Mouse (Mus musculus) intestine, postnatal 0 days (tissue): Measurements from ENCODE around the gene Klc1. TPM values are rescaled to one million over a fixed set of nuclear protein-coding genes. Genes with fewer than 3 reads are reported as not detected.
A peak's percentile ranks its signal among the peaks of the same experiment; 100 is the strongest.
"Not testable (repeated sequence)": the region's sequence is repeated elsewhere in the genome, so short reads cannot be mapped to it uniquely, and the experiment has no call there.

Experiments used
- ATAC-seq: fragments of 200-750 bp; cut with Nextera tagmentation; 2 replicates; pipeline ENCODE4 v1.8.0; 2017; ENCODE audit warnings: mild to moderate bottlenecking, moderate TSS enrichment, moderate library complexity
- H3K27ac ChIP-seq: fragments of 300-500 bp; sonication (generic); 2 replicates; pipeline ENCODE4 v1.5.1; 2014; ENCODE audit warnings: mild to moderate bottlenecking, low read depth, low read length, moderate library complexity
- H3K27me3 ChIP-seq: fragments of 300-500 bp; sonication (generic); replicated peaks from 2 replicates; pipeline ENCODE4 v1.6.1; 2014; ENCODE audit warnings: low read length, mixed read lengths; ENCODE audit not compliant: control insufficient read depth, insufficient read depth
- H3K36me3 ChIP-seq: fragments of 300-500 bp; sonication (generic); 2 replicates; pipeline ENCODE4 v1.6.1; 2014; ENCODE audit warnings: mild to moderate bottlenecking, moderate library complexity; ENCODE audit not compliant: control insufficient read depth, insufficient read depth
- H3K4me1 ChIP-seq: fragments of 300-500 bp; sonication (generic); replicated peaks from 2 replicates; pipeline ENCODE4 v1.6.1; 2014; ENCODE audit warnings: antibody characterized with exemption, low read length, mixed read lengths; ENCODE audit not compliant: control insufficient read depth, insufficient read depth
- H3K4me2 ChIP-seq: fragments of 300-500 bp; sonication (generic); replicated peaks from 2 replicates; pipeline ENCODE4 v1.6.1; 2014; ENCODE audit warnings: low read depth, mild to moderate bottlenecking, moderate library complexity
- H3K4me3 ChIP-seq: fragments of 300-500 bp; sonication (generic); 2 replicates; pipeline ENCODE4 v1.5.1; 2014; ENCODE audit warnings: low read depth, low read length
- H3K9ac ChIP-seq: fragments of 300-500 bp; sonication (generic); 2 replicates; pipeline ENCODE4 v1.6.1; 2014; ENCODE audit warnings: mild to moderate bottlenecking, low read depth, low read length
- H3K9me3 ChIP-seq: fragments of 300-500 bp; sonication (generic); 2 replicates; pipeline ENCODE4 v1.6.1; 2016; ENCODE audit warnings: mixed run types; ENCODE audit not compliant: control insufficient read depth
- CTCF ChIP-seq: sonication (generic); IDR thresholded peaks from 2 replicates; pipeline ENCODE4 v1.5.1; 2016; ENCODE audit warnings: low read depth, mild to moderate bottlenecking, control low read depth, antibody characterized with exemption, moderate library complexity
- WGBS: fragments of 180-500 bp; shearing (Covaris S2); extraction: QIAGEN DNeasy Blood & Tissue Kit; methylation state at CpG from one replicate; pipeline ENCODE4 v1.1.7; 2014; 5-methylcytosine and 5-hydroxymethylcytosine counted together
- polyA plus RNA-seq: library from polyadenylated mRNA; unstranded; fragments of >200 nt; fragmentation: Nextera tagmentation; extraction: Ambion mirVana; gene quantifications from 2 replicates; pipeline ENCODE4 v1.2.1, GENCODE M21; 2015

Gene Klc1
- polyA plus RNA-seq, 1 experiment from 2014 or later, result 42.9 TPM

GRCm38 (mm10) chr12:111727956-111728355 lies 30.7 kb upstream of the Klc1 start:
- no peaks in the 10 kb centered on the region for H3K27me3 ChIP-seq
- TF ChIP-seq CTCF, result no peak
- WGBS, result 55% methylated on average over 1 of the region's 1 CpGs
- H3K9me3 ChIP-seq, result no peaks in the 10 kb centered on the region
- H3K4me3 ChIP-seq, result no peak overlapping the region
- peaks cover 45% of the 10 kb centered on the region for H3K36me3 ChIP-seq
- H3K4me2 ChIP-seq, result no peak overlapping the region
- no peak for ATAC-seq
- no peak overlapping the region for H3K27ac ChIP-seq
- H3K4me1 ChIP-seq, result no peaks in the 10 kb centered on the region
- H3K9ac ChIP-seq, result no peak overlapping the region

- Histone ChIP-seq H3K27ac (no peak overlapping the region), H3K27me3 (no peaks in the 10 kb centered on the region), H3K4me3 (no peak overlapping the region), H3K4me1 (no peaks in the 10 kb centered on the region), H3K4me2 (no peak overlapping the region), H3K36me3 (peaks cover 31% of the 10 kb centered on the region), H3K9ac (no peak overlapping the region), H3K9me3 (no peaks in the 10 kb centered on the region)
- 29% methylated on average over 30 of the region's 30 CpGs for WGBS
- ATAC-seq, result peak; percentile 78
- TF ChIP-seq CTCF, result peak; percentile 99
Measured at GRCm38 (mm10) chr12:111731822-111732807, 26.5 kb upstream of the Klc1 start.

- Histone ChIP-seq H3K36me3 (peaks cover 23% of the 10 kb centered on the region), H3K4me3 (no peak overlapping the region), H3K4me1 (no peaks in the 10 kb centered on the region), H3K27ac (no peak overlapping the region), H3K27me3 (no peaks in the 10 kb centered on the region), H3K9me3 (no peaks in the 10 kb centered on the region), H3K9ac (0 out of 2 replicates have a peak overlapping the region, but pooled peaks have one; percentile 7), H3K4me2 (no peak overlapping the region)
- ATAC-seq, result 0 out of 2 replicates have a peak, but pooled peaks have one; percentile 5
- WGBS, result 65% methylated on average over 5 of the region's 5 CpGs
- TF ChIP-seq CTCF, result no peak
Measured at GRCm38 (mm10) chr12:111732921-111733320, 25.7 kb upstream of the Klc1 start.

- WGBS, result 88% methylated on average over 3 of the region's 3 CpGs
- H3K4me1 ChIP-seq, result no peaks in the 10 kb centered on the region
- no peak overlapping the region for H3K4me2 ChIP-seq
- peaks cover 12% of the 10 kb centered on the region for H3K36me3 ChIP-seq
- ATAC-seq, result no peak
- H3K9ac ChIP-seq, result no peak overlapping the region
- H3K9me3 ChIP-seq, result no peaks in the 10 kb centered on the region
- no peak for TF ChIP-seq CTCF
- no peaks in the 10 kb centered on the region for H3K27me3 ChIP-seq
- H3K4me3 ChIP-seq, result no peak overlapping the region
- no peak overlapping the region for H3K27ac ChIP-seq
Measured at GRCm38 (mm10) chr12:111734912-111735311, 23.7 kb upstream of the Klc1 start.

GRCm38 (mm10) chr12:111736676-111737075 lies 22.0 kb upstream of the Klc1 start:
- 79% methylated on average over 8 of the region's 8 CpGs for whole genome bisulfite sequencing
- H3K9ac ChIP-seq, ATAC-seq: not testable (repeated sequence)

GRCm38 (mm10) chr12:111737370-111737769 lies 21.3 kb upstream of the Klc1 start:
- H3K9me3 ChIP-seq, result no peaks in the 10 kb centered on the region
- no peak overlapping the region for H3K27ac ChIP-seq
- no peak overlapping the region for H3K4me3 ChIP-seq
- no peak overlapping the region for H3K9ac ChIP-seq
- 0 out of 2 replicates have a peak, but pooled peaks cover 4% of the 10 kb centered on the region for H3K36me3 ChIP-seq
- H3K27me3 ChIP-seq, result no peaks in the 10 kb centered on the region
- WGBS, result 66% methylated on average over 9 of the region's 9 CpGs
- no peaks in the 10 kb centered on the region for H3K4me1 ChIP-seq
- H3K4me2 ChIP-seq, result no peak overlapping the region
- TF ChIP-seq CTCF, result no peak
- no peak for ATAC-seq

More at GRCm38 (mm10) chr12:111736676-111737075, 22.0 kb upstream of the Klc1 start:
- not testable (repeated sequence) for H3K4me1 ChIP-seq, H3K9me3 ChIP-seq, H3K4me3 ChIP-seq, H3K27me3 ChIP-seq, H3K27ac ChIP-seq, H3K4me2 ChIP-seq, H3K36me3 ChIP-seq
